Mouse (Mus musculus) embryo, embryonic 11.5 days (tissue): ENCODE measurements around the gene Lonp1.
"Not testable (repeated sequence)": the region's sequence is repeated elsewhere in the genome, so short reads cannot be mapped to it uniquely, and the experiment has no call there.

Source experiments
- DNase-seq: peaks from one replicate; pipeline ENCODE4 v3.0.0-alpha.2; 2012; ENCODE audit warnings: low read depth, low spot score

The Lonp1 gene

GRCm38 (mm10) chr17:56626754-56627470, at the start of gene Lonp1:
Lonp1 (minus strand) TSS chr17:56626887.
- peak; percentile 99 for DNase-seq

- no peak for DNase-seq
Measured at GRCm38 (mm10) chr17:56673647-56674416, 47.1 kb upstream of the Lonp1 start.

GRCm38 (mm10) chr17:56672941-56673646, 46.4 kb upstream of the Lonp1 start, which contains the start of gene Ranbp3:
Ranbp3 (plus strand) TSS chr17:56673294.
- peak; percentile 99 for DNase-seq

GRCm38 (mm10) chr17:56669766-56670165, 43.1 kb upstream of the Lonp1 start:
- DNase-seq: no peak

GRCm38 (mm10) chr17:56668384-56669144, 41.9 kb upstream of the Lonp1 start:
- DNase-seq: peak; percentile 78

GRCm38 (mm10) chr17:56667591-56667990, 40.9 kb upstream of the Lonp1 start:
- DNase-seq: no peak

- DNase-seq: no peak
Measured at GRCm38 (mm10) chr17:56666384-56666783, 39.7 kb upstream of the Lonp1 start.

GRCm38 (mm10) chr17:56664333-56664732, 37.6 kb upstream of the Lonp1 start:
- DNase-seq: peak; percentile 22

- no peak for DNase-seq
Measured at GRCm38 (mm10) chr17:56663659-56664058, 37.0 kb upstream of the Lonp1 start.

GRCm38 (mm10) chr17:56656171-56656570, 29.5 kb upstream of the Lonp1 start:
- no peak for DNase-seq

GRCm38 (mm10) chr17:56655311-56655710, 28.6 kb upstream of the Lonp1 start:
- no peak for DNase-seq

GRCm38 (mm10) chr17:56654771-56655170, 28.1 kb upstream of the Lonp1 start:
- no peak for DNase-seq

- DNase-seq: no peak
Measured at GRCm38 (mm10) chr17:56651801-56652200, 25.1 kb upstream of the Lonp1 start.

GRCm38 (mm10) chr17:56647546-56647945, 20.9 kb upstream of the Lonp1 start:
- no peak for DNase-seq

- no peak for DNase-seq
Measured at GRCm38 (mm10) chr17:56643237-56643636, 16.6 kb upstream of the Lonp1 start.

- DNase-seq: no peak
Measured at GRCm38 (mm10) chr17:56634023-56634422, 7.3 kb upstream of the Lonp1 start.

GRCm38 (mm10) chr17:56631807-56632206, 5.1 kb upstream of the Lonp1 start:
- DNase-seq: no peak

- not testable (repeated sequence) for DNase-seq
Measured at GRCm38 (mm10) chr17:56629800-56630781, 3.4 kb upstream of the Lonp1 start.

GRCm38 (mm10) chr17:56627530-56628277, 1.0 kb upstream of the Lonp1 start, which contains the start of gene Catsperd:
Catsperd (plus strand) TSS chr17:56628143.
- DNase-seq: no peak
